Mouse (Mus musculus) WW6 (cell line): ENCODE data around the gene Gm49486.

ENCODE experiments used
- DNase-seq: peaks from one replicate; pipeline ENCODE4 v3.0.0-alpha.2; 2013; ENCODE audit warnings: low read depth, low spot score

Gene Gm49486

DNA sequence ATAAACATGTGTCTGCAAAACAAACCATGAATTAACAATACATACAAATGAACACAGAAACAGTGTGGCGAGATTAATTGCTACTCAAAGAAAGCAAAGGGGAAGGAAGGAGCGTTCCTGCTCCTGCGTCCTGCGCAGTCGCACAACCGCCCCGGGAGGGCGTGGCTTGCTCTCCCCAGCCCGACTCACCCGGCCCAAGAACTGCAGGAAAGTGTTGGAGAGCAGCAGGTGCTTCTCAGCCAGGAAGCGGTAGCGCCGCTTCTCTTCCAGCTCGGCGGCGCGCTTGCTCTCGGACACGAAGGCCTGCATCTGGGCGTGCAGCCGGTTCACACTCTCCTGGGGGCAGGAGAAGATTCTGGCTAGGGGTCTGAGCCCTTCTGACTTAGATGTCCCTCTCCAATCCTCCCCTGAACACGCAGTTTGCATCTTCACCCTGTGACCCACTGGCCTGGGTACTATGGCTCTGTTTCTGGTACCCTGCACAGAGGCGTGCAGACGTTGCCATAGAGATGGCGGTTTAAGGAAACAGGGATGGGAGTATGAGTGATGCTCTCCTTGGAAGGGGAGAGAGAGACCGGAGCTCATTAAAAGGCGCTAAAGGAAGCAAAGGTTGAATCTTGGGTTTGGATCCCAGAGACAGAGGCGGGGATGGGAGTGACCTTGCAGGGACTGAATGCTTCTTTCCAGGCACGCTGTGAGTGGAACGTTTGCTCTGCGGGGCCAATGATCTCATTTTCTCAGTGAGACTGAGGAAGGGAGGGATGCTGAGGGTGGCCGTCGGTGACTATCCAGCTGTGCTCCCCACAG lies 41.3 kb downstream of the Gm49486 start:
- DNase-seq = peak; percentile 58

DNA sequence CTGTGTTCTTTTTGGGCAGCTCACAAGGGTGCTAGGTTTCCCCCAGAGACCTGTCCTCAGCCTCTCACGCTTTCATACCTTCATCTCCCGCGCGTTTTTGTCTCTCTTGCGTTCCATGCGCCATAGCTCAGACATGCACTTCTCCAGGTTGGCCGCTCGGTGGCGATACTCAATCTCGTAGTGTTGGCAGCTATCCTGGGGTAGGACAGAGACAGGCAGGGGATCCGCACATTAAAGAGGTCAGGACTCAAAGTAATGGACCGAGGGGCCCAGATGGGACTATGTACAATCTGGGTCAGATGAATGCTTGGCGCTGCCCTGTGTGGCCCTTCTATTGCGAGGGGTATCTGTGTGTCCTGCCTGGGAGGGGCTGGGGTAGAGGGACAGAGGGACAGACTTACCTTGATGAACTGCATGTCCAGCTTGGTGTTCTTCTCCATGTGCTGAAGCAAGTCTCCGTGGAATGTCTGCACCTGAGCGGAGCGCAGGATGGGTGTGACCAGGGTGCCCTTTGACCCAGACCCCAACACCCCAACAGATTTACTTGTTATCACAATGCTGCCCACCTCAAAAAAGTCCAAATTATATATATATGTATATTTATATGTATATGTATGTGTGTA lies 42.0 kb downstream of the Gm49486 start:
- no peak for DNase-seq

DNA sequence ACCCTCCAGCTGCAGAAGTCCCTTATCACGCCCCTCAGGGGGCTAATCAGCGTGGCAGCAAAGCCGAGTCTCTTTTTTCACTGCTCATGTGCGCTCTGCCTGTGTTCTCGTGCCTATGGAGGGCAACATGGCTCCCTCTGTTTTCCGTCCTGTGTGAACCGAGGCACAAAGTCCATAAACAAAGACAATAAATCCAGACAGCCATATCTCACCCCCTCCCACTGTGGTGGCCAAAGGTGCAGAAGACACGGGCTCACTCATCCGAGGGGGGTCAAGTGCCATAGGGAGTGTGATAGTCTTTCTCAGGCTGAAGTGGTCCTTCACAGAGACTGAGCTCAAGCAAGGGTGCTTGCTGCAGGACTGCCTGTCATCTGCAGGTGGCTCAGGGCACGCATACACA lies 43.8 kb downstream of the Gm49486 start:
- no peak for DNase-seq

DNA sequence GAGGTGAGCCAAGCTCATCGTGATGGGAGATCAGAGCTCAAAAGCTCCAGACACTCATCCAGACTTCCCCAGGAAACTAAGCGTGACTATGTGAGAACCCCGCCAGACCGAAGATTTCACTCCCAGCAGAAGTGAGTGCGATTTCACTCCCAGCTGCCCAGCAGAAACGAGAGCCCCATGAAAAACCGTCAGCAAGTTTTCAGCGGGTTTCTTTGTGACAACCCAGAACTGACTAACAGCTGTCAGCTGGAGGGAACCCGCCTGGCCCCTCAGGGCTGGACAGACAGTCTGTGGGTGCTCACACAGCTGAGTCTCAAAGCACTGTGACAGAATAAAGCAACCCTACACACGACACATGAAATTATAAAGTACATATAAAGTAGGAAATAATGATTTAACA lies 48.5 kb downstream of the Gm49486 start:
- no peak for DNase-seq

DNA sequence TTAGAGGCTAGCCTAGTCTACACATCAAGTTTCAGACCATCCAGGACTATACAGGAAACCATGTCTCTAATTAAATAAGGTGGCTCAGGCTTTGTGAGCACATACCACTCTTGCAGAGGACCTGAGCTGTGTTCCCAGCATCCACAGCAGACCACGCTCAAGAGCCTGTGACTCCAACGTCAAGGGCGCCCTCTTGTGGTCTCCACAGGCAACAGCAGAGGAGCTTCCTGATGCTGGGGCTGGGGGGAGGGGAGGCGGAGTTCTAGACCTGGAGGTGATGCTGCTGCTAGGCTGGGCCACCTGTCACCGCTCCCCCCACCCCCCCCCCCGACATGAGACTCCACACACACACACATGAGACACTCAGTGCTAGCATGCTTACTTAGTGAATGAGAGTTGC lies 51.0 kb downstream of the Gm49486 start:
- DNase-seq = peak; percentile 70

DNA sequence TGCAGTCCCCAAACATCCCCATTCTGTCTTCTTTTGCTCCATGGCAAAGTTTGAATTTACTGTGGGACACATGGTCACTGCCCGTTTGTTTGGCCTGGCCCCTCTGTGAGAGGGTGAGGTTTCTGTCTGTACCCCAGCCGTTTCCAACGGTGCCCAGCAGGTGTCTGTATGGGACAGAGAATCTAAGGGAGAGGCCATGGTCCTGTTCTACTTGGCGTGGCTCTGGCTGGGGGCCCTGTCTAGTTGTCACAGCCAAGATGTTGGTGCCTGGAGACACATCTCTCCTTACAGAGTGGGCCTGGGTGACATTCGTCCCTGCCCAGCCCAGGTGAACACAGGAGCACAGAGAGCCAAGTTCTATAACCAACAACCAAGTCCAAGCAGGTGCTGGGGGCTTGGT lies 51.7 kb downstream of the Gm49486 start:
- DNase-seq = no peak

DNA sequence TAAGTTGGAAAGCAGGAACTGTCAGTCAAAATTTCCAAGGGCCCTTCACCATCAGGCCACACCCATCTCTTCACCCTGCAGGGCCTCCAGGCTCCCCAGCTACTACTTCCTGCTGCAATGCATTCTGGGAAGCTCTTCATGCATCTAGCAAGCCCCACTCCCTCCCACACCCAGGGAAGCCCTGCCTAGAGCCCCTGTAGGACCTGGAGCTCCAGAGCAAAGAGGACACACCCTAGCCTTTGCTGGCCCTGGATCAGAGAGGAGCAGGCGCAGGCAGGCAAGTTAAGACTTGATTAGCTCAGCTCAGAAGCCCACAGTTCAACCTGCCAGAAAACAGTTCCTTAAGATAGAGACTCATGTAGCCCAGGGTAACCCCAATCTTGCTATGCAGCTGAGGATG lies 52.2 kb downstream of the Gm49486 start:
- peak; percentile 65 for DNase-seq

DNA sequence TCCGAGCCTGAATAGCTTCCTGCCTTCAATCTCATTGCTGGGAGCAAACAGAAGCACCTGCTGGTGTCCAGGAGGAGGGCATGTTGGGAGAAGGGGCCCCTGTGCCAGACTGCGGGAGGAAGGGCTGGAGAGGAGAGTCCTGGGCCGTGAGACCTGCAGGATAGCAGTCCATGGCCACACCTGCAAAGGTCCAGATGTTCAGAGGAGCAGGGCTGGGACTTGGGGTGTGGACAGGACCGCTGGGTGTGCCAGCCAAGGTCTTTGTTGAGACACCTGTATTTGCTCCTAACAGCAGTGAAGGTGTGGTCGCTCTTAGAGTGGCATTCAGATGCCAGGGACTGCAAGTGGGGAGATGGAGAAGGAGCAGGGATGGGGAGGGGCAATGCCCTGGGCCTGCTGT lies 53.2 kb downstream of the Gm49486 start:
- no peak for DNase-seq

DNA sequence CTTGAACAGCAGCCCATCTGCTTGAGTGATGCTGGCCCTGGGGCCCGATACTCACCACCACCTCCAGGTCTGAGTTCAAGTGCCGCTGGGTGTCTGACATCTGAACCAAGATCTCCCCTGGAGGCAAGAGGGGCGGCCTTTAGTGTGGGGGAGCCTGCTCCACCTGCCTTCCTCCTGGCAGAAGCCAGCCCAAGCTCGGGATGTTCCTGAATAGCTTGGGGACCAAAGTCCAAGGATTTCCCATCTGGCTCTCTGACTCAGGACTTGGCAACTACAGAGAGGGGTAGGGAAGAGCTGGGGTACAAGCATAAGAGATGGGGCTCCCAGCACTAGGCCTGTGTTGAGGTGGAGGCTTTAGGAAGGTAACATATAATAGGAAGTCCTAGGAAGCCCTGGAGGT lies 54.2 kb downstream of the Gm49486 start:
- no peak for DNase-seq

DNA sequence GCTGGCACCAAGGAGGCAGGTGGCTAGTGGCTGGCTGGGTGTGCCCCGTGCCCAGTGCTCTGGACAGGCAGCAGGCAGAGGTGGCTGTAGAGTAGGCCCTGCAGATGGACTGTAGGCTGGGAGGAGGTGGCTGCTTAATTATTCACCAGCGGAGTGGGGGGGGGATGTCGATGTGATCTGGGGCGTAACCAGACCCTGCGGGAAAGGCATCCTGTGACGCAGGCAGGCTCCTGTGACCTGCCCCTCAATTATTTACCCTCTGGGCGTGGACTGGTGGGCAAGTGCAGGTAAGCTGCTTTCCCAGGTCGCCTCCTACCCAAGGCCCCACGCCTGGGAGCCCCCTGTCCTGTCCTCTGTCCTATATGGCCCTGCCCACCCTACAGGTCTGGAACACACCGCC lies 56.2 kb downstream of the Gm49486 start, which contains the start of gene Baiap2l2:
Baiap2l2 (minus strand) TSS at position 139 of the 400 bp plus-strand sequence.
- DNase-seq = no peak

DNA sequence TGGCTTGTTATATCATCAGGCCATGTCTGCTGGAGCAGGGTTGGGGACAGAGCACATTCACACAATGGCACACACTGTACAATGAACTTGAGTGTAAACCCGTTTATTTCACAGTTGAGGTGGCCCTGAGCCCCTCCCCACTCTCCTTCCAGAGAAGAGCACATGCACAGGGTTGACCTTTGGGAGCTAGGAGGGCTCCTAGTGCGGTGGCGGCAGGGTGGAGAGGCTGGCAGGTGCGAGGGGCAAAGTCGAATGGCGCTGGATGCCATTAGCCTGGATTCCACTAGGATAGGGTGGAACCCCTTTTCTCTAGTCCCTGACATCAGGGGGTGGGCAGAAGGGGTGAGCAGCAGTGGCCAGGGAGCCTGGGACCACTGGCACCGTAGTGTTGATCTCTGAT lies 57.0 kb downstream of the Gm49486 start:
- no peak for DNase-seq

DNA sequence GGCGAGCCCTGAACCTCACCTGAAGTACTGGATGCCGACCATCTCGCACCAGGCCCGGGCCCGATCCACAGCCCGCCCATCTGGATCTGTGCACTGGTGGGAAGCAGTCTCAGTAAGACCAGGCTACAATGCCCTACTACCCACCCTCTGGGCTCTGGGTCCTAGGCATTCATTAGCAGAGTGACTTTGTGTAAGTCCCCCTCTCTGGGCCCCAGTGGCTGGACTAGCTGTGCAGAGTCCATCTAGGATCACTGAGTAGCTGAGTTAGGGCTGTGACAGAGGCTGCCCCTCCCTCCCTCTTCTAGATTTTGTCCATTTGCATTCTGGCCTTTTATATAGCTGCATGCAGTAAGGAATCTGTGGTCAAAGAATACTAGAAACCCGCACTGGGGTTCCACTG lies 57.9 kb downstream of the Gm49486 start:
- DNase-seq = no peak

DNA sequence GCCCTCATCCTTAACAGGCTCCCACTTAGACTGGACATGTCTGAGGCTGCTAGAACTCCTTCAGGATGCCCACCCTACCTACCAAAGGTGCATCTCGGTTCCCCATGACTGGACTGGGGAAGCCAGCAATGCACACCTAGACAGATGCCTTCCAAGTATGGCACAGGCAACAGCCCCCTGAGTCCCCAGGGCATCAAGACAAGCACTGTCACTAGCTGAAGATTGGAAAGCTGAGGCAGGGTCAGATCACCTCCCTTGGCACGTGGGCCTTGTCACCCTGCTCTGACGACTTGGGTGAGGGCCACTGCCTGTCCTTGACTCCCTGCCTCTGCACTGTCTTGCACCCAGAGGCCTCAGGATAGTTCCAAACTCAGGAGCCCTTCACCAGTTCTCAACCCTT lies 59.2 kb downstream of the Gm49486 start:
- DNase-seq = no peak

DNA sequence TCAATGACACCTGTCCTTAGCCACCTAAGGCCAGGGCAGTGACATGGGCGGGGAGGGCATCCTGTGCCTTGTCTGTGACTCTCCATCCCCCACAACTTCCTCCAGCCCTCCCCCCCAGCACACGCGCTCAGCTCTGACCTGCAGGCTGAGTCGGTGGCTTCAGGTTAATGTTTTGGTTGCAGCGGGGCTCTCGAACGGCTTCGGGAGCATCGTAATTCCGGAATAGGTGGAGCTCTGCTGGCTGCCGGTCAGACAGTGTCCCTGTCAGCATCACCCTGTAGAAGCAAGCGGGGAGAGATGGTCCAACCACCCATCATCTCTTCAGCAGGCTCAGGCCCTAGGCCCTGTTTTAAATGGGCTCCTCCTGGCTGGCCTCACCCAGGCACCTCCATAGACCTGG lies 60.2 kb downstream of the Gm49486 start:
- no peak for DNase-seq

DNA sequence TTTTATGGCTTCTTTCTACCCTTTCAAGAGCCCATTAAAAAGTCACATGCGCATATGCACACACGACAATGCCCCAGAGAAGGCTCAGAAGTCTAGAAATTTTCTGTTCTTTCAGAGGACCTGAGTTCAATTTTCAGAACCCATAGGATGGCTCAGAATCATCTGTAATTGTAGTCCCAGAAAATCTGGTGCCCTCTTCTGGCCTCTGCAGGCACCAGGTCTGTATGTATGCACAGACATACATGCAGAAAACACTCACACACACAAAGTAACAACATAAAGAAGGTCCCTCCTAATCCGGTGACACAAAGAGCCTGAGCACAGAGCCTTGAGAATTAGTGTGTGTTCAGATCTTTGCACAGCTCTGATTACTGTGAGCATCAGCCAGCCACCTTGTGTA lies 61.1 kb downstream of the Gm49486 start:
- no peak for DNase-seq

DNA sequence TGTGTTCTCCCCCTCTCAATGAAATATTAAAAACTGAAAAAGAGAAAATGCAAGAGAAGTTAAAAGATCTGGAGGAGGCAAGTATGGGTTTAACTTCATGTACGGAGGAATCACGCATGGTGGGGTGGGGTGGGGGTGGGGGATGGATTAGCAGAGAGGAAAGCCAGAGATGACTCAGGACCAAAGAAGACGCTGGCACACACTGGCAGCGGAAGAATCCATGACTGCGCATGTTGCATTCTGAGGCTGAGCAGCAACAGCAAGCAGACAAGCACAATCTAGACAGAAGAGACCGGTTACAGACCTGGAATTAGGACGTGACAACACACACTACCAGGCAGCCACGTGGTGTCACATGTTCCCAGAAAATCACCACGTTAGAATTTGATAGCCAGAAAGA lies 63.6 kb downstream of the Gm49486 start:
- no peak for DNase-seq

DNA sequence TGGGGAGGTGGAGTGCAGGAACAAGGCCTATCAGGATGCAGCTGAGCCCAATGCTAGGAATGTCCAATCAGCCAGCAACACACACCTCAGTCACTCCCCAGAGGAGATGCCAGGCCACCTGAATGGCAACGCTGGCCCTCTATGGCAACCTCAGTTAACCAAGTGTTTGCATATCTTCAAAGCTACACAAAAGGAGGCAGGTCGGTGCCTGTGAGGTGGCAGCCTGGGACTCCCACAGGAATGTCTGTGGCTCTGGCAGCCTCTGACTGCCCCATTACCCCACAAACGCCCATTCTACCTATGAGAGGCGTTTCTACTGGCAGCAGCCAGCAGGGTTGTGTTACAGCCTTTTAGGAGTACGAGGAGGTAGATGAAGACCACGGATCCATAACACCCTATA lies 69.4 kb downstream of the Gm49486 start:
- no peak for DNase-seq

DNA sequence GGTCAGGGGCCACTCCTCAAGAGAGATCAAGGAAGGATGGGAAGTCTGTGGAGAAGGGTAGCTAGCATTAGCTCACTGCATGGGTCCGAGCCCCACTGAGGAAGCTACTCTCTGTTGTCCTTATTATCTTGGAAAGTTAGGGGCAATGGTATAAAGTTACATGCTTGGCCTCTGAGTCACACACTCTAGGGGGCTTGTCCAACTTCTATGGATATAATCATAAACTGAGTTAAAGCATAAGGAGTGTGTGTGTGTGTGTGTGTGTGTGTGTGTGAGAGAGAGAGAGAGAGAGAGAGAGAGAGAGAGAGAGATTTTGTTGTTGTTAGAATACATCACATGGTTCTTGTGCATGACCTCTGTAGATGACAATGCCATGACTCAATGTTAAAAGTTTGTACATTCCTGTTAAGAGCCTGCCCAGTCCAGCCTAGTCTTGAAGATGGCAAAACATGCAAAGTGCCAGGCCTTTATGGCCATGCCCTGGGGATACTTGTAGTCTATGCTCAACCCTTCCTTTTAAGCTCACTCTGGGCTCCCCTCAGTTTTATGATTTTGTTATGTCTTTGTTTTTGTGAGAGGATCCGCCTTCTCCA lies 70.5 kb downstream of the Gm49486 start:
- DNase-seq = no peak

DNA sequence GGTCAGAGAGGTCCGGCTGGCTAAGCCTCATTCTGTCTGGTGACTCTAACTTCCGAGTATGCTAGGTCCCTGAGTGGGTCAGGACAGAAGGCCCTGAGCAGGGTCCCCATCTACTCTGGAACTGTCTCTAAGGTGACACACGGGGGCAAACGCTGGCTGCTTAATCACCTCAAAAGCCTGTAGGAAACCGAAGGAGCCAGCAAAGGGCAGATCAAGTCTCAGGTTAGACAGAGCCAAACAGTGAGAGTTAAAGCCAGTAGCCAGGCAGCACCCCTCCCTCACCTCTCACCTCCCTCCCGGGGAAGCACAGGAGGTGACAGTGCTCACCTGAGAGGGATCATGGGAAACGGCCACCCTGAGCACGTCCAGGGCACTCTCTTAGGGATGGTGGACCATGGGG lies 74.5 kb downstream of the Gm49486 start:
- no peak for DNase-seq

DNA sequence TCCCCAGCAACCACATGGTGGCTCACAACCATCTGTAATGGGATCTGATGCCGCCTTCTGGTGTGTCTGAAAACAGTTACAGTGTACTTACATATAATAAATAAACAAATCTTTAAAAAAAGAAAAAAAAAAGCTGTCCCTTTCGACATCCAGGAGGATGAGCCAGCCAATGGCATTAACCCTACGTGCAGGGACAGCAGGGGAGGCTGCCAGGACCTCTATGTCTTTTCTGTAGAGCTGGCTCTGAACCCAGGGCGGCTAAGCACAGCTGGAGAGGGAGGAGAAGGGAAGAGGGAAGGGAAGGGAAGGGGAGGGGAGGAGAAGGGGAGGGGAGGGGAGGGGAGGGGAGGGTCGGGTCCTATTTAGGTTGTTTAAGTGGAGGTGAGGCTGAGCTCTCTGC lies 75.6 kb downstream of the Gm49486 start:
- DNase-seq = no peak

DNA sequence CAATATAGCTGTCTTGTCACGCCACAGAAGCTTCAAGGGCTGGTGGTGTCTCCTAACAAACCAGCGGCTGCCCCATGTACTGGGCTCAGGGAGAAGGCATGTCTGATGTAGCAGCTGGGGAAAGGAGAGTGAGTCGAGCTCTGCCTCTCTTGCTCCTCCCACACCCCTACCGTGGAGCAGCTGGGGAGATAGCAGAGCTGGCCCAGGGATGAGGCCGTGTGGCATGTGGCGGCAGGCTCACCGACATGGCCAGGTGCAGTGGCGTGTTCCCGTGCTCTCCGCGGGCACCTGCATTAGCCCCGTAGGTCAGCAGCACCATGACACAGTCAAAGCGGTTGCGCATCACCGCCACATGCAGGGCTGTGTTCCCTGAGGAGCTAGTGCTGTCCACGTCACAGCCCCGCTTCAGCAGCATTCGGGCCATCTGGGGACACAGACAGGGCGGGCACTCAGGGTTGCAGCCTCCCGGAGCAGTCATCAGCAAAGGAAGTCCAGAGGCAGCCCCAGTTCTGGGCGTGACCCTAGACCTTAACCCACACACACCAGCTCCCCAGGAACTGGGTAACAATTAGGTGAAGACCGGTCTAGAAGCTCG lies 76.9 kb downstream of the Gm49486 start:
- no peak for DNase-seq
